Mouse (Mus musculus) kidney, adult 2 months (tissue): Measurements from ENCODE around the gene Gm13276.

ENCODE experiments used
- CTCF ChIP-seq: fragments of 200-500 bp; conservative IDR thresholded peaks from 2 replicates; pipeline ENCODE4 v1.5.1; 2011; ENCODE audit warnings: low read depth, mild to moderate bottlenecking, control low read depth, low read length, moderate library complexity, mixed read lengths; ENCODE audit not compliant: insufficient read depth, insufficient read length
- POLR2A ChIP-seq: fragments of 200-500 bp; IDR thresholded peaks from one replicate; pipeline ENCODE4 v1.6.1; 2011; ENCODE audit warnings: low read depth, low read length, control low read depth

GRCm38 (mm10) chr4:88744207-88744606 is 41.3 kb upstream of the Gm13276 start:
- TF ChIP-seq CTCF (peak; percentile 42), POLR2A (no peak)
